Mouse (Mus musculus) brain, embryonic 18.5 days (tissue): ENCODE data around the gene Rd3l.

Experiments
- DNase-seq: peaks from one replicate; pipeline ENCODE4 v3.0.0-alpha.2; 2012; ENCODE audit warnings: low read depth, low spot score

The Rd3l gene

GRCm38 (mm10) chr12:111980887-111981367 lies at the start of gene Rd3l:
Rd3l (minus strand) TSS chr12:111981317.
- DNase-seq, result no peak

GRCm38 (mm10) chr12:112027408-112027807 lies 46.3 kb upstream of the Rd3l start:
- no peak for DNase-seq

GRCm38 (mm10) chr12:112025907-112026645 lies 45.0 kb upstream of the Rd3l start:
- no peak for DNase-seq

- no peak for DNase-seq
Measured at GRCm38 (mm10) chr12:112025457-112025856, 44.3 kb upstream of the Rd3l start.

GRCm38 (mm10) chr12:112024581-112025310 lies 43.6 kb upstream of the Rd3l start:
- no peak for DNase-seq

- no peak for DNase-seq
Measured at GRCm38 (mm10) chr12:112023306-112023705, 42.2 kb upstream of the Rd3l start.

- no peak for DNase-seq
Measured at GRCm38 (mm10) chr12:112016346-112016745, 35.2 kb upstream of the Rd3l start.

- DNase-seq, result no peak
Measured at GRCm38 (mm10) chr12:112013271-112013801, 32.2 kb upstream of the Rd3l start.

GRCm38 (mm10) chr12:112012511-112013270 lies 31.6 kb upstream of the Rd3l start:
- no peak for DNase-seq

- DNase-seq, result peak; percentile 50
Measured at GRCm38 (mm10) chr12:112001223-112001622, 20.1 kb upstream of the Rd3l start.

GRCm38 (mm10) chr12:111999735-112000134 lies 18.6 kb upstream of the Rd3l start:
- no peak for DNase-seq

- DNase-seq, result no peak
Measured at GRCm38 (mm10) chr12:111995161-111995560, 14.0 kb upstream of the Rd3l start.

- no peak for DNase-seq
Measured at GRCm38 (mm10) chr12:111992626-111993025, 11.5 kb upstream of the Rd3l start.

GRCm38 (mm10) chr12:111986756-111987155 lies 5.6 kb upstream of the Rd3l start:
- DNase-seq, result no peak

GRCm38 (mm10) chr12:111983165-111983564 lies 2.0 kb upstream of the Rd3l start:
- DNase-seq, result no peak

GRCm38 (mm10) chr12:111981831-111982230 lies 714 bp upstream of the Rd3l start:
- no peak for DNase-seq

- DNase-seq, result no peak
Measured at GRCm38 (mm10) chr12:111978274-111978673, 2.8 kb downstream of the Rd3l start.

- DNase-seq, result peak; percentile 12
Measured at GRCm38 (mm10) chr12:111977138-111977537, 4.0 kb downstream of the Rd3l start.

- no peak for DNase-seq
Measured at GRCm38 (mm10) chr12:111974578-111974977, 6.5 kb downstream of the Rd3l start.

GRCm38 (mm10) chr12:111972504-111972903 lies 8.6 kb downstream of the Rd3l start:
- no peak for DNase-seq

- no peak for DNase-seq
Measured at GRCm38 (mm10) chr12:111971231-111971686, 9.9 kb downstream of the Rd3l start, which contains the start of gene Tdrd9. Tdrd9 (plus strand) TSS chr12:111971559.

GRCm38 (mm10) chr12:111970085-111970484 lies 11.0 kb downstream of the Rd3l start:
- no peak for DNase-seq
